Mouse (Mus musculus): ENCODE results near the gene Bcorl1. TPM values are rescaled to one million over a fixed set of nuclear protein-coding genes. Genes with fewer than 3 reads are reported as not detected.

Bcorl1 gene
- 4.8 and 6.3 TPM in 2 replicates for polyA plus RNA-seq (2015; fragmentation: Nextera tagmentation; extraction: Ambion mirVana)

GRCm38 (mm10) chrX:48341141-48341540, at the start of gene Bcorl1:
TSS of gene Bcorl1 (plus strand) at chrX:48341358.

Other genes starting within 250 kb of the Bcorl1 start
- 0.14 and 0.24 TPM in 2 replicates for gene Xpnpep2, start 232.6 kb upstream of the Bcorl1 start, polyA plus RNA-seq (2015; fragmentation: Nextera tagmentation; extraction: Ambion mirVana)
- gene Sash3, start 194.9 kb upstream of the Bcorl1 start, polyA plus RNA-seq (2015; fragmentation: Nextera tagmentation; extraction: Ambion mirVana): 1.4 and 1.7 TPM in 2 replicates
- 5.9 and 6.3 TPM in 2 replicates for gene Zdhhc9, start 132.5 kb upstream of the Bcorl1 start, polyA plus RNA-seq (2015; fragmentation: Nextera tagmentation; extraction: Ambion mirVana)
- 12.7 and 14.0 TPM in 2 replicates for gene Utp14a, start 84.5 kb upstream of the Bcorl1 start, polyA plus RNA-seq (2015; fragmentation: Nextera tagmentation; extraction: Ambion mirVana)
- 0.41 and 0.54 TPM in 2 replicates for gene Elf4, start 121.8 kb downstream of the Bcorl1 start, polyA plus RNA-seq (2015; fragmentation: Nextera tagmentation; extraction: Ambion mirVana)
- gene Aifm1, start 172.2 kb downstream of the Bcorl1 start, polyA plus RNA-seq (2015; fragmentation: Nextera tagmentation; extraction: Ambion mirVana): 30.1 and 31.4 TPM in 2 replicates
- gene Rab33a, start 177.9 kb downstream of the Bcorl1 start, polyA plus RNA-seq (2015; fragmentation: Nextera tagmentation; extraction: Ambion mirVana): 79.6 and 87.4 TPM in 2 replicates

Measured in neural tube, postnatal 0 days (tissue).